Mouse (Mus musculus): Measurements from ENCODE around the gene Atp5b.
A peak's percentile ranks its signal among the peaks of the same experiment; 100 is the strongest.

Atp5b gene

DNA sequence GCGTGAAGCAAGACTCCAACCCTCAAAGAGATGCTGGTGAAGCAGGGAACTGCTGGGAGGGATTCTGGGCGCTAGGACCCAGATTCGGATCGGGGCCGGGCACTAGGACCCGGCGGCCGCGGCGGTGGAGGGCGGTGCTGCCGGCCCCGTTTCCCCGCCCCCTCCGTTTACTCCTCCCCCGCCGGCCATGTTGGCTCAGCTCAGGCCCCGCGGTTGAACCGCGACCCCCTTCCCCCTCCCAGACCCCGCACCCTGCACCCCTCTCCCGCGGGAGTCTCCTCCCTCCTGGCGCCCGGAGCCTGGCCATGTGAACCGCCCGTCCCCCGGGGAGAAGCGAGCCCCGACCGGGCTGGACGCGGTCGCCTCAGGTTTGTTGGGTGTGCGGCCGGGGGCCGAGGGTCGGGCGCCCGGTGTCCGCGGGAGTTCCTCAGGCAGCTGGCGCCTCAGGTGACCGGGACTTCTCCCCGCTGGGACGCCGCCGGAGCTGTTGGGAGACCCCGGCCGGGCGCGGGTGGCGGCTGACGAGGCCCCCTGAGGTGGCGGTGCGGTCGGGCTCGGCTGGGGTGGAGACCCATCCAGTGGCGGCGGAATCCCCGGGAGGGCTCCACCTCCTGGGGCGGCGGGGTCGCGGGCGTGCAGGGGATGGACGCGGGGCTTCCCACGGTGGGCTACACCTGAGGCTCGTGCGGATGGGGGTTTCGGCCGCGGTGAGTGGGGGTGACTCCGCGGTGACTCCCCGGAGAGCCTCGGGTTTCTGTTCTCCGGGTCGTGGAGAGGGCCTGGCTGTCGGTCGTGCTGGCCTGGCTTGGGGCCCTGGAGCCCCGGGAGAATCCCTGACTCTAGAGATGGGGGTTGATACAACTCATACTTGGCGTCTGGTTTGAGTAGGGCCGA is 13.9 kb downstream of the Atp5b start:
- DNase-seq (ENCODE audit: low read depth, low spot score) = peak; percentile 73

GRCm38 (mm10) chr10:128097587-128097971 is 14.5 kb downstream of the Atp5b start:
- DNase-seq (ENCODE audit: low read depth, low spot score) = no peak

GRCm38 (mm10) chr10:128110103-128110761 is 27.2 kb downstream of the Atp5b start:
- DNase-seq (ENCODE audit: low read depth, low spot score) = no peak

DNA sequence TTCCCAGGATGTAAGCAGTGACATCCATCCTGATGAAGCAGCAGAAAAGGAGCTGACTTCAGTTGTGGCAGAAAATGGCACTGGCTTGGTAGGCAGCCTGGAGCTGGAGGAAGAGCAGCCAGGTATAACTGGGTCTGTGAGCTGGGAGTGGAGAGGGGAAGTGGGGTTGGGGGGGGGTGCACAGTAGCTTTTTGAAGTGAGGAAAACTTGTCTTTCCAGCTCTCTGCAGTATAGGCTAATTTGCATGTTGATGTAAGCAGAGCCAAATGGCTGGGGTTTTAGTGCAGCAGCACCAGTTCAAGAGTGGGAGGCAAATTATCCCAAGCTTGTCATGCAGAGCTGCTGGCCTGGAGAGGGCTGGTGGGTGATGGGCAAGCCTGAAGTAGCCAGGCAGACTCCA is 28.2 kb downstream of the Atp5b start:
- no peak for DNase-seq (ENCODE audit: low read depth, low spot score)

- DNase-seq (ENCODE audit: low read depth, low spot score) = no peak
These were observed 40.8 kb downstream of the Atp5b start for GRCm38 (mm10) chr10:128123833-128124232.

DNA sequence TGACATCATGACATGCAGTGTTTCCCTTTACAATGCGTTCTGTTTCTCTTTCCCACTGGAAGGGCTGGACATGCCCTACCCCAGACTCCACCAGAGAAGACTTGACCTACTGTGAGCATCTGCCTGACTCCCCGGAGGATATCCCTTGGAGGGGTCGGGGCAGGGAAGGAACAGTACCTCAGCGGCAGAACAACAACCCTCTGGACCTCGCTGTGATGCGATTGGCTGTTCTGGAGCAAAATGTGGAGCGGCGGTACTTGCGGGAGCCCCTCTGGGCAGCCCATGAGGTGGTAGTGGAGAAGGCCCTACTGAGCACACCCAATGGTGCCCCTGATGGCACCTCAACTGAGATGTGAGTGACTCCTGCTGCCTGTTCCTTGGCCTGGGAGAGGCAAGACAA is 41.8 kb downstream of the Atp5b start:
- no peak for DNase-seq (ENCODE audit: low read depth, low spot score)

- no peak for DNase-seq (ENCODE audit: low read depth, low spot score)
These were observed 42.9 kb downstream of the Atp5b start for GRCm38 (mm10) chr10:128125951-128126350.

- DNase-seq (ENCODE audit: low read depth, low spot score) = no peak
These were observed 44.4 kb downstream of the Atp5b start for GRCm38 (mm10) chr10:128127497-128127896.

DNA sequence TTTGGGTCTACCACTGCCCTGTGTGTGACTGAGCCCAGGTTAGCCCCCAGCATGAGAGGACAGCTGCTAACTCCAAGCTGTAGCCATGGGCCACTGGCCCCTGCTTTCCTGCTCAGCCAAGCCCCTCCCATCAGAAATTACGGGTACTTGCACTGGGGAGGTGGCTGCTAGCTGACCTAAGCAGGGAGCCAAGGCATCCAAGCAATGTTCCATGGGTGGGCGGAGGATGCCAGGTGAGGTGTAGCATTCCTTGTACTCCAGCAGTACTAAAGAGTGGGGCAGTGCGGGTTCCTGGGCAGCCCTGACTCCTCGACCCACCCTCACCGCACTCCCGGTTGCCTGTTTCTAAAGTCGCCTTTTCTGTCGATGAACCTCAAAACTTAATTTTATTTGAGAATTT is 45.1 kb downstream of the Atp5b start:
- no peak for DNase-seq (ENCODE audit: low read depth, low spot score)

GRCm38 (mm10) chr10:128131297-128131696 is 48.2 kb downstream of the Atp5b start:
- no peak for DNase-seq (ENCODE audit: low read depth, low spot score)

GRCm38 (mm10) chr10:128131812-128132211 is 48.7 kb downstream of the Atp5b start:
- DNase-seq (ENCODE audit: low read depth, low spot score) = no peak

DNA sequence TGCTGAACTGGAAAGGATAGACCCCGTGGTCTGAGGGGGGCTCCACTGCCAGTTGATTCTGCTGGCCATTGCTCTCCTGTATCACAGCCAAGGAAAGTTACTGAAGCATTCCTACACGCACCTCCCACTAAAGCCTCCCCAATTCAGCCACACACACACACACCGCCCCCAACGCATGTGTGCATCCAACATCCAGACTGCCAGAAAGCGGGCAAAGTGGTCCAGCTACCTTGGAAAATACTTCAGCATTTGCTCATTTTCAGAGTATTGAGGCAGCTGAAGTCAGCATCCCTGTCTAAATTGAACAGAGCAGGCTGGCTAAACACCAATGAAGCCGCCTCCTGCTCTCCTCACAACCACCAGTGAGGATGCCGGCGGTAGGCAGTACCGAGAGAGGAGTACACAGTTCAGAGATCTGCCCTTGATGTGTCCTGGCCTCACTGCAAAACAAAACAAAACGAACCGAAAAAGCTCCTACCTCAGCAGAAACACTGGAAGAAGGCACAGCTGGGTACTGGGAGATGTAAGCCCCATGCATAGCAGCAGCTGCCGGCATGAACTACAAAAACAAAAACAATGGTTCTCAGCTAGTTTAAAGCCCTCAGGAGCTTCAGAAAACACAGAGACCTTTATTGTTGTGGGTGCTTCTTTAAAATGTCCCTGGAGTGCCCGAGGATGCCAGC is 50.7 kb downstream of the Atp5b start:
- peak; percentile 74 for DNase-seq (ENCODE audit: low read depth, low spot score)

DNA sequence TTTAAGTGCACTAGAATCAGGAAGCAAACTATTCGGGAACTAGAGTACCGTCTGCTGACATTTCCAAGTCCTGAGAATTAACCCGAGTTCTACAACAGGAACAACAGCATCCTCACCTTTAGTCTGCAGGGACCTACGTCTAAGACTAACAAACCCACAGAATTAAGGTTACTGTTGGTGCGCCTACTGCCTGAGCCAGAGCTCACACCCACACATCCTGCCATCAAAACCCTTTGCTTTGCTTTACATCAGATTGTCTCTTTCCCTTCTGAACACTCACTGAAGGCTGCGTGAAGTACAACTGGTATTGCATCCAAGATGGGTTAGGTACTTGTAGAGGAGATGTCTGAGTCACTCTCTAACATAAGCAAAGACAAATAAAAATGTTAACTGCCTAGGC is 52.3 kb downstream of the Atp5b start:
- no peak for DNase-seq (ENCODE audit: low read depth, low spot score)
